Comparison of ENCODE assay signal across 10 mouse cellular contexts in the genomic region with DNA sequence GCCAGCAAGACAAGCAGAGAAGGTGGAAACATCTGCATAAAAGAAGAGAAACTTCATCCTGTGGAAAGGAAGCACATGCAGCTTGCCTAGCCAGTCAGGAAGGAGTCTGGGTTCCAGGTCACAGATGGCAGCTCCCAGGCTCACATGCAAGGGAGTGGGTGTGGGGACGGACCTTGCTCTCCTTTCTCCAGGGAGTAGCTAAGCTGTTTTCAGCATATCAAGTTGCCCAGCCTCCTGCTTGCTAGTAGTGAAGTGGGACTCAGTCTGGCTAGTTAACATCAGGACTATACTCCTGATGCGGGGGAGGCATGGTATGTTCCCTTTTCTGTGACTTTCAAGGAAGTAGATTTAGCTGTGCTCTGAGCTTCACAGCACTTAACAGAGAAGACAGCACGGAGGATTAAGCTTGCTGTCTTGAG.
DNase-seq lines count a peak whose midpoint lies in the region; ATAC-seq and TF ChIP-seq lines count a peak whose summit lies in the region.
"Had no signal": no experiment of that assay in that cellular context is flagged by ENCODE, and none has a peak within 500 bp of the region (broad histone marks: within the 10 kb centered on the region; RNA-seq: fewer than 3 reads in every experiment).

No protein-coding gene starts in this region.

- H3K9me3 ChIP-seq in kidney, embryonic 14.5 days (ENCODE audit: control insufficient read depth, low read length): no peaks in the 10 kb centered on the region
- no peaks in the 10 kb centered on the region for H3K9me3 ChIP-seq in CH12.LX (replicated peaks; ENCODE audit: low read length)
- H3K9me3 ChIP-seq in megakaryocyte, embryonic 14.5 days: no peaks in the 10 kb centered on the region
- H3K9me3 ChIP-seq: lung, embryonic 15.5 days had no signal

- no peaks in the 10 kb centered on the region for H3K36me3 ChIP-seq in kidney, embryonic 14.5 days (ENCODE audit: control insufficient read depth, insufficient read depth, low read length)
- H3K36me3 ChIP-seq in CH12.LX (replicated peaks in 1 of 2; ENCODE audit: control insufficient read depth in 1 of 2, insufficient read depth in 1 of 2, low read length in 1 of 2): no peaks in the 10 kb centered on the region
- no peaks in the 10 kb centered on the region for H3K36me3 ChIP-seq in megakaryocyte, embryonic 14.5 days (replicated peaks; ENCODE audit: low read length)
- H3K36me3 ChIP-seq: lung, embryonic 15.5 days had no signal

- H3K4me3 ChIP-seq in kidney, embryonic 14.5 days (ENCODE audit: low read length): no peak overlapping the region
- no peak overlapping the region for H3K4me3 ChIP-seq in CH12.LX (replicated peaks in 1 of 3; ENCODE audit: low read depth in 2 of 3, low read length in 2 of 3, poor library complexity in 1 of 3)
- no peak overlapping the region for H3K4me3 ChIP-seq in bone marrow macrophage, adult 2 months (ENCODE audit: insufficient read depth, low read length)
- peak overlapping the region; percentile 66 for H3K4me3 ChIP-seq in megakaryocyte, embryonic 14.5 days (replicated peaks)
- H3K4me3 ChIP-seq: lung, embryonic 15.5 days had no signal

- TF ChIP-seq EP300 in CH12.LX (IDR thresholded peaks at IDR 0.05; ENCODE audit: low read length): no peak

- no peak for DNase-seq in kidney, adult 9 months
- DNase-seq in CH12.LX (ENCODE audit: extremely low read depth) (peak; percentile 13), MN1 (ENCODE audit: low spot score) (no peak)
- DNase-seq: cerebellum, adult 9-11 months; thymus, postnatal 25 days had no signal

- in situ Hi-C loops in CH12.LX (cut with MboI; ENCODE audit: low pct_ligation_motif_present, low pct_unique_long_range_greater_than_20kb, low sequenced_read_pairs): no loop called here

- 14% methylated on average over 3 of the region's 3 CpGs for WGBS in kidney, embryonic 14.5 days

- dilution Hi-C loops in CH12.LX (cut with MboI; ENCODE audit: extremely low pct_ligation_motif_present, extremely low pct_unique_long_range_greater_than_20kb, low sequenced_read_pairs): no loop called here

- no peak for TF ChIP-seq POLR2A in CH12.LX (IDR thresholded peaks at IDR 0.05; ENCODE audit: low read depth, low read length)
- TF ChIP-seq POLR2A in bone marrow macrophage, adult 2 months (IDR thresholded peaks at IDR 0.05; ENCODE audit: borderline replicate concordance, low read depth, low read length): no peak

- no peak for TF ChIP-seq CTCF in CH12.LX (conservative IDR thresholded peaks at IDR 0.05 in 1 of 2, IDR thresholded peaks at IDR 0.05 in 1 of 2; ENCODE audit: low read depth in 2 of 2, low read length in 2 of 2)
- TF ChIP-seq CTCF in bone marrow macrophage, adult 2 months (IDR thresholded peaks at IDR 0.05; ENCODE audit: low read depth, low read length): no peak

- no peak overlapping the region for H3K4me2 ChIP-seq in kidney, embryonic 14.5 days (replicated peaks; ENCODE audit: low read depth, low read length)
- no peak overlapping the region for H3K4me2 ChIP-seq in CH12.LX (ENCODE audit: insufficient read depth, low read depth, poor library complexity, severe bottlenecking)
- H3K4me2 ChIP-seq: lung, embryonic 15.5 days had no signal

- H3K9ac ChIP-seq in kidney, embryonic 14.5 days (ENCODE audit: low read depth, low read length): no peak overlapping the region
- H3K9ac ChIP-seq in CH12.LX (ENCODE audit: insufficient read depth, low read depth): no peak overlapping the region
- H3K9ac ChIP-seq: lung, embryonic 15.5 days had no signal

- H3K79me2 ChIP-seq in CH12.LX (replicated peaks; ENCODE audit: control insufficient read depth, extremely low read depth, insufficient read depth, poor library complexity, severe bottlenecking): no peaks in the 10 kb centered on the region

- peak overlapping the region; percentile 4; the same call in 1 of the 2 replicates for H3K27ac ChIP-seq in kidney, embryonic 14.5 days (ENCODE audit: low read depth, low read length)
- H3K27ac ChIP-seq in CH12.LX (ENCODE audit: insufficient read depth, low read depth): no peak overlapping the region
- peak overlapping the region; percentile 79 for H3K27ac ChIP-seq in bone marrow macrophage, adult 2 months (ENCODE audit: insufficient read depth, low read depth, low read length)
- H3K27ac ChIP-seq: lung, embryonic 15.5 days had no signal

- no peak for TF ChIP-seq RAD21 in CH12.LX (IDR thresholded peaks at IDR 0.05; ENCODE audit: low read depth, low read length)

- H3K4me1 ChIP-seq in kidney, embryonic 14.5 days (ENCODE audit: control insufficient read depth, insufficient read depth, low read length): peaks cover 3% of the 10 kb centered on the region; the same call in 1 of the 2 replicates
- peaks cover 0 to 20% of the 10 kb centered on the region in 2 experiments; a peak in 2 of 4 replicates for H3K4me1 ChIP-seq in CH12.LX (ENCODE audit: control insufficient read depth in 1 of 2, insufficient read depth in 2 of 2)
- H3K4me1 ChIP-seq in bone marrow macrophage, adult 2 months (ENCODE audit: control insufficient read depth, insufficient read depth, low read length): peaks cover 31% of the 10 kb centered on the region
- peaks cover 32% of the 10 kb centered on the region for H3K4me1 ChIP-seq in megakaryocyte, embryonic 14.5 days
- H3K4me1 ChIP-seq: lung, embryonic 15.5 days had no signal

- ATAC-seq in kidney, embryonic 14.5 days (ENCODE audit: low FRiP score, low TSS enrichment): peak; percentile 95
- no peak for ATAC-seq in erythroid progenitor cell, adult 5-6 weeks (replicated peaks; ENCODE audit: low FRiP score, poor library complexity, severe bottlenecking)

- no peaks in the 10 kb centered on the region for H3K27me3 ChIP-seq in kidney, embryonic 14.5 days (ENCODE audit: control insufficient read depth, insufficient read depth, low read length)
- no peaks in the 10 kb centered on the region for H3K27me3 ChIP-seq in CH12.LX (replicated peaks)
- H3K27me3 ChIP-seq in megakaryocyte, embryonic 14.5 days (replicated peaks): no peaks in the 10 kb centered on the region
- H3K27me3 ChIP-seq: lung, embryonic 15.5 days had no signal

TF ChIP-seq in CH12.LX, 34 proteins besides CTCF, POLR2A, EP300 and RAD21:
- TF ChIP-seq ZNF384 (IDR thresholded peaks at IDR 0.05; ENCODE audit: low read depth, low read length): no peak
- TF ChIP-seq ZC3H11A (IDR thresholded peaks at IDR 0.05; ENCODE audit: low read depth, low read length): no peak
- no peak for TF ChIP-seq NELFE (IDR thresholded peaks at IDR 0.05; ENCODE audit: low read depth, low read length)
- no peak for TF ChIP-seq JUND (conservative IDR thresholded peaks at IDR 0.05; ENCODE audit: low read depth, low read length)
- TF ChIP-seq CHD1 (IDR thresholded peaks at IDR 0.05; ENCODE audit: low read depth, low read length): no peak
- no peak for TF ChIP-seq GABPA (IDR thresholded peaks at IDR 0.05; ENCODE audit: insufficient replicate concordance, low read depth, low read length)
- no peak for TF ChIP-seq ZMIZ1 (IDR thresholded peaks at IDR 0.05; ENCODE audit: low read depth, low read length)
- TF ChIP-seq HCFC1 (IDR thresholded peaks at IDR 0.05; ENCODE audit: low read depth, low read length): no peak
- TF ChIP-seq MAZ (IDR thresholded peaks at IDR 0.05; ENCODE audit: low read depth, low read length): no peak
- no peak for TF ChIP-seq MAFK (IDR thresholded peaks at IDR 0.05; ENCODE audit: insufficient replicate concordance, low read length)
